Mouse (Mus musculus): Measurements from ENCODE around the gene Tada1. TPM values are rescaled to one million over a fixed set of nuclear protein-coding genes. Genes with fewer than 3 reads are reported as not detected.
A peak's percentile ranks its signal among the peaks of the same experiment; 100 is the strongest.

The Tada1 gene
- polyA plus RNA-seq, 1 experiment from 2014 or later = 33.3 TPM

GRCm38 (mm10) chr1:166363122-166363521, 15.8 kb upstream of the Tada1 start:
- H3K9ac ChIP-seq (ENCODE audit: low read length) = no peak overlapping the region
- no peak overlapping the region for H3K4me2 ChIP-seq (ENCODE audit: low read length)
- H3K4me3 ChIP-seq (ENCODE audit: control insufficient read depth in 1 of 2, insufficient read depth in 1 of 2, low read depth in 1 of 2, low read length in 2 of 2) = no peak overlapping the region
- no peaks in the 10 kb centered on the region for H3K36me3 ChIP-seq (ENCODE audit: control insufficient read depth, insufficient read depth, low read length)
- no peaks in the 10 kb centered on the region for H3K27me3 ChIP-seq (ENCODE audit: control insufficient read depth, insufficient read depth, low read length)
- no peaks in the 10 kb centered on the region for H3K4me1 ChIP-seq (ENCODE audit: control insufficient read depth in 2 of 2, insufficient read depth in 2 of 2, low read length in 2 of 2)
- no peak overlapping the region for H3K27ac ChIP-seq (replicated peaks in 1 of 2; ENCODE audit: control insufficient read depth in 1 of 2, insufficient read depth in 1 of 2, low read depth in 2 of 2, low read length in 2 of 2)
- no peak for ATAC-seq (ENCODE audit: insufficient number of reproducible peaks, insufficient read depth, low FRiP score, low read depth)
- no peaks in the 10 kb centered on the region for H3K9me3 ChIP-seq (ENCODE audit: control insufficient read depth, low read length)

DNA sequence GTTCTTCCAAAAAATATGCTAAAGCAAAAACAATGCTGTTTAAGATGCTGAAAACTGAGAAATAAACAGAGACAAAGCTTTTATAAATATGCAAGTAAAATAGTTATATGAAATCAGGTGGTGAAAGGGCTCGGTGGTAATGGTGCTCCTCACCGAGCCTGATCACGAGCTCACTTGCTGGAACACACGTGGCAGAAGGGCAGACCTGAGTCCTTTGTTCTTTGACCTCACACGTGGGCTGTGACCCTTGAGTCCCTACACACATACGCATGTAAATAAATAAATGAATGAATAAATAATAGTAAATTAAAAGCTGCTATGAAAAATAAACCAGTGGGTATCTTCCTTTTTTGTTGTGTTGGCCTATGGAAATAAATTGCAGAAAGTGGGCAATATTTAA, 1.7 kb upstream of the Tada1 start:
- Histone ChIP-seq H3K27me3 (ENCODE audit: control insufficient read depth, insufficient read depth, low read length) (no peaks in the 10 kb centered on the region), H3K9ac (ENCODE audit: low read length) (no peak overlapping the region), H3K36me3 (ENCODE audit: control insufficient read depth, insufficient read depth, low read length) (peaks cover 2% of the 10 kb centered on the region; the same call in 1 of the 2 replicates), H3K4me1 (ENCODE audit: control insufficient read depth in 2 of 2, insufficient read depth in 2 of 2, low read length in 2 of 2) (peaks cover 2 to 17% of the 10 kb centered on the region in 2 experiments; a peak in 3 of 4 replicates), H3K4me3 (ENCODE audit: control insufficient read depth in 1 of 2, insufficient read depth in 1 of 2, low read depth in 1 of 2, low read length in 2 of 2) (no peak overlapping the region), H3K4me2 (ENCODE audit: low read length) (no peak overlapping the region), H3K27ac (replicated peaks in 1 of 2; ENCODE audit: control insufficient read depth in 1 of 2, insufficient read depth in 1 of 2, low read depth in 2 of 2, low read length in 2 of 2) (no peak overlapping the region), H3K9me3 (ENCODE audit: control insufficient read depth, low read length) (no peaks in the 10 kb centered on the region)
- WGBS = 81% methylated on average over 6 of the region's 6 CpGs
- no peak for ATAC-seq (ENCODE audit: insufficient number of reproducible peaks, insufficient read depth, low FRiP score, low read depth)

DNA sequence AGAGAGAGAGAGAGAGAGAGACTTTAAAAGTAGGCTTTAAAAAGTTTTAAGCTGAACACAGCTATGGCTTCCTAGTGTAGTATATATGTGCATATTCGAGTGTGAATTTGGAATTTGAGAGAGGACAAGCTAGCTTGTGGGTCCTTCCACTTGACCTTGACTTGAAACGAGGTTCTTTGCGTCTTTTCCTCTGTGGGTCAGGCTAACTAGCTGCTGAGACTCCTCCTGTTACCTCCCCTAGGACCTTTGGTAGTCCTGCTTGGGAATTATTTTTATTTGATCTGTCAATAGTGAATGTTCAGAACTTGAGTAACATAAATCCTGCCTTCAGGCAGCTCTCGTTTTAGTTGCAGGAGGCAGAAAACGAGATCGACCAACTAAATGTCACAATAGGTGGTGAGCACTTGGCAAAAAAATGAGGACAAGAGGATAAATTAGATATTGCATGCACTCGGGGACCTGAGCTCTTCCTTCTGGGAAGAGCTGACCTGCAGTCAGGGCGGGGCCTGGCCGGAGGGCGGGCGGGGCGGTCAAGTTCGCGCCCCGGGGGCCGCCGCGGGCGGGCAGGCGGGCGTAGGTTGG, 375 bp upstream of the Tada1 start:
- H3K27me3 ChIP-seq (ENCODE audit: control insufficient read depth, insufficient read depth, low read length) = no peaks in the 10 kb centered on the region
- peak overlapping the region; percentile 37 to 99 for H3K4me3 ChIP-seq (ENCODE audit: control insufficient read depth in 1 of 2, insufficient read depth in 1 of 2, low read depth in 1 of 2, low read length in 2 of 2)
- H3K9ac ChIP-seq (ENCODE audit: low read length) = peak overlapping the region; percentile 72
- WGBS = 4% methylated on average over 21 of the region's 21 CpGs
- no peaks in the 10 kb centered on the region for H3K9me3 ChIP-seq (ENCODE audit: control insufficient read depth, low read length)
- ATAC-seq (ENCODE audit: insufficient number of reproducible peaks, insufficient read depth, low FRiP score, low read depth) = no peak
- peaks cover 2 to 17% of the 10 kb centered on the region in 2 experiments; a peak in 3 of 4 replicates for H3K4me1 ChIP-seq (ENCODE audit: control insufficient read depth in 2 of 2, insufficient read depth in 2 of 2, low read length in 2 of 2)
- H3K36me3 ChIP-seq (ENCODE audit: control insufficient read depth, insufficient read depth, low read length) = peaks cover 15% of the 10 kb centered on the region
- peak overlapping the region; percentile 72 to 85 for H3K27ac ChIP-seq (replicated peaks in 1 of 2; ENCODE audit: control insufficient read depth in 1 of 2, insufficient read depth in 1 of 2, low read depth in 2 of 2, low read length in 2 of 2)
- H3K4me2 ChIP-seq (ENCODE audit: low read length) = peak overlapping the region; percentile 68

GRCm38 (mm10) chr1:166379630-166380231, 834 bp downstream of the Tada1 start:
- WGBS = under 1% methylated on average over 41 of the region's 41 CpGs
- Histone ChIP-seq H3K9me3 (ENCODE audit: control insufficient read depth, low read length) (no peaks in the 10 kb centered on the region), H3K4me1 (ENCODE audit: control insufficient read depth in 2 of 2, insufficient read depth in 2 of 2, low read length in 2 of 2) (peaks cover 2 to 17% of the 10 kb centered on the region in 2 experiments; a peak in 3 of 4 replicates), H3K9ac (ENCODE audit: low read length) (peak overlapping the region; percentile 99), H3K4me2 (ENCODE audit: low read length) (peak overlapping the region; percentile 78), H3K4me3 (ENCODE audit: control insufficient read depth in 1 of 2, insufficient read depth in 1 of 2, low read depth in 1 of 2, low read length in 2 of 2) (peak overlapping the region; percentile 92 to 99), H3K27me3 (ENCODE audit: control insufficient read depth, insufficient read depth, low read length) (no peaks in the 10 kb centered on the region), H3K36me3 (ENCODE audit: control insufficient read depth, insufficient read depth, low read length) (peaks cover 27% of the 10 kb centered on the region), H3K27ac (replicated peaks in 1 of 2; ENCODE audit: control insufficient read depth in 1 of 2, insufficient read depth in 1 of 2, low read depth in 2 of 2, low read length in 2 of 2) (peak overlapping the region; percentile 94 to 95)
- peak; percentile 33 for ATAC-seq (ENCODE audit: insufficient number of reproducible peaks, insufficient read depth, low FRiP score, low read depth)

- no peak overlapping the region for H3K4me3 ChIP-seq (ENCODE audit: control insufficient read depth in 1 of 2, insufficient read depth in 1 of 2, low read depth in 1 of 2, low read length in 2 of 2)
- H3K27ac ChIP-seq (replicated peaks in 1 of 2; ENCODE audit: control insufficient read depth in 1 of 2, insufficient read depth in 1 of 2, low read depth in 2 of 2, low read length in 2 of 2) = no peak overlapping the region
- 84% methylated on average over 10 of the region's 10 CpGs for WGBS
- H3K4me1 ChIP-seq (ENCODE audit: control insufficient read depth in 2 of 2, insufficient read depth in 2 of 2, low read length in 2 of 2) = peaks cover 2 to 17% of the 10 kb centered on the region in 2 experiments; a peak in 3 of 4 replicates
- peaks cover 43% of the 10 kb centered on the region for H3K36me3 ChIP-seq (ENCODE audit: control insufficient read depth, insufficient read depth, low read length)
- peak overlapping the region; percentile 99 for H3K9ac ChIP-seq (ENCODE audit: low read length)
- no peaks in the 10 kb centered on the region for H3K27me3 ChIP-seq (ENCODE audit: control insufficient read depth, insufficient read depth, low read length)
- H3K4me2 ChIP-seq (ENCODE audit: low read length) = no peak overlapping the region
- H3K9me3 ChIP-seq (ENCODE audit: control insufficient read depth, low read length) = no peaks in the 10 kb centered on the region
- no peak for ATAC-seq (ENCODE audit: insufficient number of reproducible peaks, insufficient read depth, low FRiP score, low read depth)
Measured at GRCm38 (mm10) chr1:166381336-166381735, 2.4 kb downstream of the Tada1 start.

DNA sequence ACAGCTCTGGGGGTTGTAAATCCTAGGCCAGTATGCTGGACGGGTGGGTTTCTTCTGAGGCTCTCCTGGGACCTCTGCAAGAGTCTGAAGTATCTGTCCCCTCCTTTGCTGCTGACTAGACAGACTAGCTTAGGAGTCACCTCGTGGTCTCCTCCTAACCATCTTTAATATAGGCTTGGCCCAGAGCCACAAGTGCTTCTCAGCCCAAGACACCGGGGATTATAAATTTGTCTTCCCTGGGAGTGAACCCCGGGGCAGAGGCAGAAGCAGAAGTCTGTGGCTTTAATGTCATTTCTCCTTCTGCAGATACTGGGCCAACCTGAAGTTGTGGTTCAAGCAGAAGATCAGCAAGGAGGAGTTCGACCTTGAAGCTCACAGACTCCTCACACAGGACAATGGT, 2.9 kb downstream of the Tada1 start:
- no peaks in the 10 kb centered on the region for H3K9me3 ChIP-seq (ENCODE audit: control insufficient read depth, low read length)
- H3K27ac ChIP-seq (replicated peaks in 1 of 2; ENCODE audit: control insufficient read depth in 1 of 2, insufficient read depth in 1 of 2, low read depth in 2 of 2, low read length in 2 of 2) = no peak overlapping the region
- H3K9ac ChIP-seq (ENCODE audit: low read length) = peak overlapping the region; percentile 21; the same call in 1 of the 2 replicates
- H3K4me1 ChIP-seq (ENCODE audit: control insufficient read depth in 2 of 2, insufficient read depth in 2 of 2, low read length in 2 of 2) = peaks cover 2 to 17% of the 10 kb centered on the region in 2 experiments; a peak in 3 of 4 replicates
- no peak for ATAC-seq (ENCODE audit: insufficient number of reproducible peaks, insufficient read depth, low FRiP score, low read depth)
- H3K4me3 ChIP-seq (ENCODE audit: control insufficient read depth in 1 of 2, insufficient read depth in 1 of 2, low read depth in 1 of 2, low read length in 2 of 2) = no peak overlapping the region
- no peaks in the 10 kb centered on the region for H3K27me3 ChIP-seq (ENCODE audit: control insufficient read depth, insufficient read depth, low read length)
- H3K36me3 ChIP-seq (ENCODE audit: control insufficient read depth, insufficient read depth, low read length) = peaks cover 48% of the 10 kb centered on the region
- H3K4me2 ChIP-seq (ENCODE audit: low read length) = no peak overlapping the region
- 79% methylated on average over 5 of the region's 5 CpGs for WGBS

DNA sequence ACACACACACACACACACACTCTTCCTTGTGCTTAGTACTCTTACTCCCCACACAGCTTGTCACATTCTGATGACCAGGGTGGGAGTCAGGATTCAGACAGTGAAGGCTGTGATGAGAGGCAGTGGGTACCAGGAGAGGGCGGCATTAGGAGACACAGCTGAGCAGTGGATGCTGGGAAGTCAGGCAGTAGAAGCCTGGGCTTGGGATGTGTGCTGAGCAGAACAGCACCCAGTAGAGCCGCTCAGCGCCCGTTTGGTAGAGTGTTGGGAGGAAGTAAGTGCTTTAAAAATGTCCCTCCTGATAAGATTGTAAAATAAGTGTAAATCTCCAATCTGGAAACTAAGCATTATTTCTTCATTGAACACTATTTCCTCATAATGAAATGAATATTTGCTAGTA, 3.7 kb downstream of the Tada1 start:
- Histone ChIP-seq H3K4me3 (ENCODE audit: control insufficient read depth in 1 of 2, insufficient read depth in 1 of 2, low read depth in 1 of 2, low read length in 2 of 2) (no peak overlapping the region), H3K4me2 (ENCODE audit: low read length) (no peak overlapping the region), H3K27me3 (ENCODE audit: control insufficient read depth, insufficient read depth, low read length) (no peaks in the 10 kb centered on the region), H3K36me3 (ENCODE audit: control insufficient read depth, insufficient read depth, low read length) (peaks cover 56% of the 10 kb centered on the region), H3K9ac (ENCODE audit: low read length) (no peak overlapping the region), H3K4me1 (ENCODE audit: control insufficient read depth in 2 of 2, insufficient read depth in 2 of 2, low read length in 2 of 2) (peaks cover 2 to 17% of the 10 kb centered on the region in 2 experiments; a peak in 3 of 4 replicates), H3K9me3 (ENCODE audit: control insufficient read depth, low read length) (no peaks in the 10 kb centered on the region), H3K27ac (replicated peaks in 1 of 2; ENCODE audit: control insufficient read depth in 1 of 2, insufficient read depth in 1 of 2, low read depth in 2 of 2, low read length in 2 of 2) (no peak overlapping the region)
- 78% methylated on average over 4 of the region's 4 CpGs for WGBS
- ATAC-seq (ENCODE audit: insufficient number of reproducible peaks, insufficient read depth, low FRiP score, low read depth) = no peak
